Mouse (Mus musculus): ENCODE results near the gene Serpinb3a.

GRCm38 (mm10) chr1:107006316-107006715 is 45.8 kb downstream of the Serpinb3a start:
- TF ChIP-seq CTCF (IDR thresholded peaks at IDR 0.05; ENCODE audit: low read depth) (no peak), EP300 (optimal IDR thresholded peaks at IDR 0.05) (no peak)
